Mouse (Mus musculus) midbrain, embryonic 14.5 days (tissue): ENCODE data around the gene Fhit. TPM values are rescaled to one million over a fixed set of nuclear protein-coding genes. Genes with fewer than 3 reads are reported as not detected.

Source experiments
- ATAC-seq: fragments of 200-750 bp; cut with Nextera tagmentation; 2 replicates; pipeline ENCODE4 v1.8.0; 2017; ENCODE audit warnings: moderate number of reproducible peaks, moderate library complexity; ENCODE audit not compliant: low FRiP score, low TSS enrichment
- DNase-seq: peaks from one replicate; pipeline ENCODE4 v3.0.0-alpha.2; 2015
- H3K27ac ChIP-seq: fragments of 300-500 bp; sonication (generic); replicated peaks from 2 replicates; pipeline ENCODE4 v1.5.1; 2014; ENCODE audit warnings: mild to moderate bottlenecking, low read depth, low read length, moderate library complexity
- H3K27me3 ChIP-seq: fragments of 300-500 bp; sonication (generic); 2 replicates; pipeline ENCODE4 v1.6.1; 2014; ENCODE audit warnings: low read length, control low read depth, mixed read lengths; ENCODE audit not compliant: control insufficient read depth, insufficient read depth
- H3K36me3 ChIP-seq: fragments of 300-500 bp; sonication (generic); 2 replicates; pipeline ENCODE4 v1.6.1; 2014; ENCODE audit warnings: low read length, control low read depth; ENCODE audit not compliant: control insufficient read depth, insufficient read depth
- H3K4me1 ChIP-seq: fragments of 300-500 bp; sonication (generic); 2 replicates; pipeline ENCODE4 v1.6.1; 2014; ENCODE audit warnings: mild to moderate bottlenecking, antibody characterized with exemption, low read length, control low read depth; ENCODE audit not compliant: control insufficient read depth, insufficient read depth
- H3K4me2 ChIP-seq: fragments of 300-500 bp; sonication (generic); 2 replicates; pipeline ENCODE4 v1.6.1; 2014; ENCODE audit warnings: mild to moderate bottlenecking, low read length, moderate library complexity
- H3K4me3 ChIP-seq: fragments of 300-500 bp; sonication (generic); replicated peaks from 2 replicates; pipeline ENCODE4 v1.5.1; 2014; ENCODE audit warnings: low read depth, low read length
- H3K9ac ChIP-seq: fragments of 300-500 bp; sonication (generic); replicated peaks from 2 replicates; pipeline ENCODE4 v1.6.1; 2014; ENCODE audit warnings: mild to moderate bottlenecking, low read length, moderate library complexity
- H3K9me3 ChIP-seq: fragments of 300-500 bp; sonication (generic); 2 replicates; pipeline ENCODE4 v1.6.1; 2016; ENCODE audit warnings: low read length, control low read depth, mixed read lengths; ENCODE audit not compliant: control insufficient read depth
- WGBS: fragments of 180-500 bp; shearing (Covaris S2); extraction: QIAGEN DNeasy Blood & Tissue Kit; methylation state at CpG from one replicate; pipeline ENCODE4 v1.1.7; 2014; 5-methylcytosine and 5-hydroxymethylcytosine counted together
- polyA plus RNA-seq: library from polyadenylated mRNA; unstranded; fragments of >200 nt; fragmentation: Nextera tagmentation; extraction: Ambion mirVana; gene quantifications from 2 replicates; pipeline ENCODE4 v1.2.1, GENCODE M21; 2014

Gene Fhit
- polyA plus RNA-seq, 1 experiment from 2014 or later, result 10.6 TPM

- ATAC-seq (no peak), DNase-seq (no peak)
- H3K27me3 ChIP-seq, result no peaks in the 10 kb centered on the region
- H3K4me2 ChIP-seq, result no peak overlapping the region
- no peaks in the 10 kb centered on the region for H3K36me3 ChIP-seq
- no peaks in the 10 kb centered on the region for H3K4me1 ChIP-seq
- no peaks in the 10 kb centered on the region for H3K9me3 ChIP-seq
- H3K9ac ChIP-seq, result no peak overlapping the region
- H3K27ac ChIP-seq, result no peak overlapping the region
- WGBS, result 87% methylated on average over 1 of the region's 1 CpGs
- H3K4me3 ChIP-seq, result no peak overlapping the region
Observed at GRCm38 (mm10) chr14:9509678-9510077, 1652.2 kb downstream of the Fhit start.

Other genes starting within 250 kb of the Fhit start
- 1.2 and 1.3 TPM in 2 replicates for gene Gm3839, start 194.7 kb upstream of the Fhit start, polyA plus RNA-seq